Mouse (Mus musculus) lung, postnatal 0 days (tissue): Measurements from ENCODE around the gene Comt.

Experiments used
- CTCF ChIP-seq: IDR thresholded peaks from 2 replicates; pipeline ENCODE4 v1.5.1; 2016; ENCODE audit warnings: antibody characterized with exemption, mild to moderate bottlenecking
- EP300 ChIP-seq: IDR thresholded peaks from 2 replicates; pipeline ENCODE4 v1.6.1; 2016; ENCODE audit warnings: antibody characterized with exemption, mild to moderate bottlenecking, control low read depth

DNA sequence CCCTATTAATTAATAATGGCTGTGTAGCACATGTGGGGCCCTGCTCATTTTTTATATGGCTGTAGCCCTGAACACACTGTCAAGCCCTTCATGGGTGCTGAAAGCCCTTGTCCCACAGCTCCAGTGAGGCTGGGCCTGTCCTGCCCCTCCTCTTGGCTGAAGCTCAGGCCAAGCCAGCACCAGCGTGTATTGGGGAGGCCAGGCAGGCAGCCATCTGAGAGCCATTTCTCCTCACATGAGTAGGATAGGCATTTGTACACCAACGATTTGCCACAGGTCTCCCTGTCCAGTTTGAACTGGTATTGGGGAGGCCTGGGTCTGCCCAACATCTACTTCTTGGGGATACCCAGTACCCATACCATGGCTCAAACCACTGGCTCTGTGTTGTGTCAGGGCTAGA lies 47.4 kb upstream of the Comt start:
- TF ChIP-seq CTCF (no peak), EP300 (no peak)
